Mouse (Mus musculus) adrenal gland, adult 18-20 months (tissue): Measurements from ENCODE around the gene Kif1c. TPM values are rescaled to one million over a fixed set of nuclear protein-coding genes. Genes with fewer than 3 reads are reported as not detected.

Experiments used
- microRNA-seq, 2 experiments: library from miRNA; unstranded; fragments of <30 nt; microRNA quantifications; one replicate each; pipeline ENCODE4 v1.2.0; 2021; ENCODE audit warnings: borderline number of aligned reads in 2 of 2
- total RNA-seq, 2 experiments: library from RNA; stranded (reverse); gene quantifications; 1 replicate in 1 of 2; 2 replicates in 1 of 2; pipeline ENCODE4 v1.2.3; 2021

The Kif1c gene
- total RNA-seq, 2 experiments from 2014 or later = 153 to 212 TPM

Small RNA genes within 50 kb of the gene (microRNA-seq; reads per million reads assigned to microRNA genes)
- gene Gm22760 = 0 reads per million in 2 experiments
- gene Mir6925 = 0 reads per million in 2 experiments

Other genes starting within 250 kb of the Kif1c start
- 10 to 100 TPM; 17.0 to 18.0 TPM for gene Med11, start 248.6 kb upstream of the Kif1c start, total RNA-seq
- 1 to 10 TPM; 2.8 to 2.9 TPM for gene Zmynd15, start 241.1 kb upstream of the Kif1c start, total RNA-seq
- 10 to 100 TPM; 11.3 to 18.3 TPM for gene Cxcl16, start 240.6 kb upstream of the Kif1c start, total RNA-seq
- gene Tm4sf5, start 195.3 kb upstream of the Kif1c start, total RNA-seq = not detected
- not detected for gene Vmo1, start 185.9 kb upstream of the Kif1c start, total RNA-seq
- gene Gltpd2, start 181.4 kb upstream of the Kif1c start, total RNA-seq = not detected
- 100 to 1,000 TPM; 271 to 281 TPM for gene Psmb6, start 175.2 kb upstream of the Kif1c start, total RNA-seq
- gene Gm40193, start 167.6 kb upstream of the Kif1c start, total RNA-seq = not detected
- gene Pld2, start 160.5 kb upstream of the Kif1c start, total RNA-seq = 1 to 10 TPM; 6.8 to 8.2 TPM
- gene Mink1, start 137.7 kb upstream of the Kif1c start, total RNA-seq = 10 to 100 TPM; 45.8 to 49.6 TPM
- gene 4930544D05Rik, start 84.7 kb upstream of the Kif1c start, total RNA-seq = not detected
- gene Chrne, start 81.3 kb upstream of the Kif1c start, total RNA-seq = under 1 TPM in 1 of 2 experiments, not detected in 1; 0.38 TPM
- under 1 TPM in 1 of 2 experiments, not detected in 1; 0.22 TPM for gene Gp1ba, start 61.4 kb upstream of the Kif1c start, total RNA-seq
- 10 to 100 TPM; 72.6 to 80.7 TPM for gene Rnf167, start 53.3 kb upstream of the Kif1c start, total RNA-seq
- gene Slc25a11, start 53.1 kb upstream of the Kif1c start, total RNA-seq = 100 to 1,000 TPM; 131 to 138 TPM
- 100 to 1,000 TPM; 619 to 923 TPM for gene Pfn1, start 45.9 kb upstream of the Kif1c start, total RNA-seq
- 10 to 100 TPM; 29.0 to 44.2 TPM for gene Eno3, start 43.3 kb upstream of the Kif1c start, total RNA-seq
- gene Spag7, start 31.1 kb upstream of the Kif1c start, total RNA-seq = 10 to 100 TPM; 70.4 to 91.3 TPM
- 10 to 100 TPM; 43.7 to 54.7 TPM for gene Camta2, start 12.4 kb upstream of the Kif1c start, total RNA-seq
- gene Inca1, start 393 bp upstream of the Kif1c start, total RNA-seq = 10 to 100 TPM in 1 of 2 experiments, 1 to 10 TPM in 1; 6.8 to 14.0 TPM
- gene Zfp3, start 63.7 kb downstream of the Kif1c start, total RNA-seq = 1 to 10 TPM; 9.2 to 9.5 TPM
- 1 to 10 TPM; 1.1 to 1.9 TPM for gene Scimp, start 112.0 kb downstream of the Kif1c start, total RNA-seq
- gene Rabep1, start 144.2 kb downstream of the Kif1c start, total RNA-seq = 100 to 1,000 TPM; 125 to 136 TPM